ENCODE assay signal across 12 mouse cellular contexts in the genomic region with DNA sequence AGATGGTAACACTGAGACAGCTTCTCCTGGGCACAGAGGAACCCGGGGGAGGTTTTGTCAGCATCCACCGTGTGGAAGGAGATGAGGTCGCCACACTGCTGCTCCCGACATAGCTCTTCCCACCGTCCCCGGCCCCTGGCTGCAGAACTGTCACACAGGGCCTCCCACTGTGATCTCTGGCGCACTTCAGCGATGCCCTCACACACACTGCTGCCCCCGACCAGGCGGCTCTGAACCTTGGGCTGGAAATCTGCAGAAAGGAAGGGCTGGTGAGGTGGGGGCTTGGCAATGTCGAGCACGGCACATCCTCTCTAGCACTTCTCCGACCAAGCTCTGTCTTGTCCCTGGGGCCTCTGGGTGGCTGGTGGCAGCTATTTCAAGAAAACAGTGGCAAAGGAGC. TPM values are rescaled to one million over a fixed set of nuclear protein-coding genes. Genes with fewer than 3 reads are reported as not detected.
DNase-seq lines count a peak whose midpoint lies in the region; ATAC-seq and TF ChIP-seq lines count a peak whose summit lies in the region.
"Had no signal": no experiment of that assay in that cellular context is flagged by ENCODE, and none has a peak within 500 bp of the region (broad histone marks: within the 10 kb centered on the region; RNA-seq: fewer than 3 reads in every experiment).

No protein-coding gene starts in this region.

- intact Hi-C loops in left cerebral cortex, postnatal 4 days (cut with DNase I), result no loop called here
- intact Hi-C loops in left cerebral cortex, adult 2 months (cut with DNase I), result no loop called here
- intact Hi-C loops in left cerebral cortex, postnatal 36 days (cut with DNase I), result loop anchor here (10.0 kb wide), 1 partner anchor 92 kb away; no protein-coding TSS in a partner anchor

- peak overlapping the region; percentile 35; the same call in 1 of the 2 replicates for H3K9ac ChIP-seq in heart, embryonic 11.5 days (ENCODE audit: low read depth, low read length)
- H3K9ac ChIP-seq in stomach, postnatal 0 days (ENCODE audit: low read length), result no peak overlapping the region
- H3K9ac ChIP-seq: liver, embryonic 13.5 days had no signal

- no peak for TF ChIP-seq CTCF in left cerebral cortex, adult 2 months (IDR thresholded peaks at IDR 0.05)
- no peak for TF ChIP-seq CTCF in stomach, postnatal 0 days (IDR thresholded peaks at IDR 0.05; ENCODE audit: low read depth)

- no peak overlapping the region for H3K4me3 ChIP-seq in heart, embryonic 11.5 days (ENCODE audit: low read depth, low read length)
- H3K4me3 ChIP-seq in left cerebral cortex, adult 2 months, result no peak overlapping the region
- H3K4me3 ChIP-seq in midbrain, embryonic 10.5 days, result no peak overlapping the region
- H3K4me3 ChIP-seq in stomach, postnatal 0 days (ENCODE audit: low read depth, low read length), result no peak overlapping the region
- H3K4me3 ChIP-seq: liver, embryonic 13.5 days had no signal

- H3K4me1 ChIP-seq in heart, embryonic 11.5 days (ENCODE audit: control insufficient read depth, insufficient read depth, low read length), result peaks cover 14% of the 10 kb centered on the region
- peaks cover 34% of the 10 kb centered on the region for H3K4me1 ChIP-seq in midbrain, embryonic 10.5 days
- H3K4me1 ChIP-seq in stomach, postnatal 0 days (replicated peaks; ENCODE audit: control insufficient read depth, insufficient read depth), result no peaks in the 10 kb centered on the region

- no peak for DNase-seq in heart, adult 11 months
- DNase-seq in left cerebral cortex, postnatal 4 days, result peak; percentile 38
- DNase-seq in left cerebral cortex, adult 2 months (ENCODE audit: extremely low spot score in 1 of 2, low spot score in 2 of 2), result no peak
- DNase-seq in midbrain, embryonic 10.5 days (ENCODE audit: low spot score), result no peak
- DNase-seq in stomach, postnatal 0 days (ENCODE audit: low spot score), result no peak
- DNase-seq in left cerebral cortex, postnatal 36 days (ENCODE audit: low spot score in 2 of 2), result no peak
- DNase-seq: kidney, postnatal 10 days; liver, embryonic 13.5 days; lung, postnatal 4 days had no signal

- peak overlapping the region; percentile 7; the same call in 1 of the 2 replicates for H3K4me2 ChIP-seq in heart, embryonic 11.5 days
- H3K4me2 ChIP-seq in stomach, postnatal 0 days (replicated peaks; ENCODE audit: low read depth), result no peak overlapping the region
- H3K4me2 ChIP-seq: liver, embryonic 13.5 days had no signal

- no peak for TF ChIP-seq EP300 in stomach, postnatal 0 days (optimal IDR thresholded peaks at IDR 0.05)

- H3K27ac ChIP-seq in heart, embryonic 11.5 days (ENCODE audit: low read depth, low read length), result no peak overlapping the region
- H3K27ac ChIP-seq in left cerebral cortex, adult 2 months, result no peak overlapping the region
- H3K27ac ChIP-seq in midbrain, embryonic 10.5 days (replicated peaks), result peak overlapping the region; percentile 55
- peak overlapping the region; percentile 67 for H3K27ac ChIP-seq in stomach, postnatal 0 days (replicated peaks)
- H3K27ac ChIP-seq: liver, embryonic 13.5 days had no signal

- ATAC-seq in heart, embryonic 11.5 days (replicated peaks; ENCODE audit: insufficient number of reproducible peaks, low FRiP score, low TSS enrichment), result no peak
- no peak for ATAC-seq in stomach, postnatal 0 days (ENCODE audit: low FRiP score, low TSS enrichment)

- WGBS in heart, embryonic 11.5 days (ENCODE audit: insufficient replicate concordance), result 10% methylated on average over 13 of the region's 13 CpGs
- 21% methylated on average over 13 of the region's 13 CpGs for WGBS in midbrain, embryonic 10.5 days
- WGBS in stomach, postnatal 0 days, result 18% methylated on average over 13 of the region's 13 CpGs

- peaks cover 2% of the 10 kb centered on the region; the same call in 1 of the 2 replicates for H3K27me3 ChIP-seq in heart, embryonic 11.5 days (ENCODE audit: control insufficient read depth, insufficient read depth, low read length)
- no peaks in the 10 kb centered on the region for H3K27me3 ChIP-seq in midbrain, embryonic 10.5 days (ENCODE audit: low read depth, poor library complexity, severe bottlenecking)
- no peaks in the 10 kb centered on the region for H3K27me3 ChIP-seq in stomach, postnatal 0 days (ENCODE audit: control insufficient read depth, insufficient read depth, low read length)

- H3K9me3 ChIP-seq in heart, embryonic 11.5 days (replicated peaks; ENCODE audit: control insufficient read depth, low read length), result no peaks in the 10 kb centered on the region
- H3K9me3 ChIP-seq in midbrain, embryonic 10.5 days (replicated peaks), result no peaks in the 10 kb centered on the region
- no peaks in the 10 kb centered on the region for H3K9me3 ChIP-seq in stomach, postnatal 0 days (ENCODE audit: control insufficient read depth, low read length)
- H3K9me3 ChIP-seq: liver, embryonic 13.5 days had no signal

- H3K36me3 ChIP-seq in heart, embryonic 11.5 days (ENCODE audit: control insufficient read depth, insufficient read depth, low read length), result no peaks in the 10 kb centered on the region
- no peaks in the 10 kb centered on the region for H3K36me3 ChIP-seq in midbrain, embryonic 10.5 days
- no peaks in the 10 kb centered on the region for H3K36me3 ChIP-seq in stomach, postnatal 0 days (ENCODE audit: control insufficient read depth, insufficient read depth, low read length)
- H3K36me3 ChIP-seq: liver, embryonic 13.5 days had no signal

RNA-seq across cellular contexts. Expression of a gene that starts 15.7 kb away (rescaled TPM):
- polyA plus RNA-seq in heart, embryonic 11.5 days (2014; fragmentation: Nextera tagmentation; extraction: Ambion mirVana), result 0.39 and 0.72 TPM in 2 replicates
- total RNA-seq in left cerebral cortex, postnatal 4 days (2021), result not detected
- total RNA-seq in left cerebral cortex, adult 2 months (2021), result under 1 TPM; 0.16 to 0.37 TPM
- not detected in 2 replicates for polyA plus RNA-seq in midbrain, embryonic 10.5 days (2016; fragmentation: Nextera tagmentation; extraction: Ambion mirVana)
- polyA plus RNA-seq in stomach, postnatal 0 days (2015; fragmentation: Nextera tagmentation; extraction: Ambion mirVana), result 1.6 and 1.8 TPM in 2 replicates
- total RNA-seq in left cerebral cortex, postnatal 36 days (2021), result not detected
- polyA plus RNA-seq: liver, embryonic 13.5 days had no signal

RNA-seq across cellular contexts. Expression of a gene that starts 34.5 kb away (rescaled TPM):
- polyA plus RNA-seq in heart, embryonic 11.5 days (2014; fragmentation: Nextera tagmentation; extraction: Ambion mirVana), result 21.9 and 22.5 TPM in 2 replicates
- 10 to 100 TPM; 24.1 to 24.9 TPM for total RNA-seq in left cerebral cortex, postnatal 4 days (2021)
- 10 to 100 TPM; 21.6 to 24.4 TPM for total RNA-seq in left cerebral cortex, adult 2 months (2021)
- polyA plus RNA-seq in midbrain, embryonic 10.5 days (2016; fragmentation: Nextera tagmentation; extraction: Ambion mirVana), result 33.8 and 36.0 TPM in 2 replicates
- polyA plus RNA-seq in stomach, postnatal 0 days (2015; fragmentation: Nextera tagmentation; extraction: Ambion mirVana), result 48.6 and 57.3 TPM in 2 replicates
- 10 to 100 TPM; 23.0 to 23.2 TPM for total RNA-seq in left cerebral cortex, postnatal 36 days (2021)

RNA-seq across cellular contexts. Expression of a gene that starts 45.2 kb away (rescaled TPM):
- not detected in 2 replicates for polyA plus RNA-seq in heart, embryonic 11.5 days (2014; fragmentation: Nextera tagmentation; extraction: Ambion mirVana)
- not detected for total RNA-seq in left cerebral cortex, postnatal 4 days (2021)
- not detected for total RNA-seq in left cerebral cortex, adult 2 months (2021)
- polyA plus RNA-seq in midbrain, embryonic 10.5 days (2016; fragmentation: Nextera tagmentation; extraction: Ambion mirVana), result not detected in 2 replicates
- 22,358 and 23,362 TPM in 2 replicates for polyA plus RNA-seq in stomach, postnatal 0 days (2015; fragmentation: Nextera tagmentation; extraction: Ambion mirVana)
- total RNA-seq in left cerebral cortex, postnatal 36 days (2021), result not detected
- total RNA-seq: left cerebral cortex, adult 8-10 months had no signal
- polyA plus RNA-seq: heart, postnatal 0 days; liver, embryonic 13.5 days had no signal

Comparison
In these comparisons a context has a peak if more than half of its experiments do, and no peak if none do; other contexts are left out.
1. H3K27ac ChIP-seq: peak in midbrain, embryonic 10.5 days (single experiment) and stomach, postnatal 0 days (single experiment); none in heart, embryonic 11.5 days (single experiment) and left cerebral cortex, adult 2 months (single experiment).